Mouse (Mus musculus) hindbrain, embryonic 14.5 days (tissue): ENCODE measurements around the gene Cyth2. TPM values are rescaled to one million over a fixed set of nuclear protein-coding genes. Genes with fewer than 3 reads are reported as not detected.
A peak's percentile ranks its signal among the peaks of the same experiment; 100 is the strongest.

Experiments used
- ATAC-seq: fragments of 200-750 bp; cut with Nextera tagmentation; 2 replicates; pipeline ENCODE4 v1.8.0; 2017; ENCODE audit warnings: moderate number of reproducible peaks, mild to moderate bottlenecking, moderate TSS enrichment, moderate library complexity; ENCODE audit not compliant: low FRiP score
- DNase-seq: peaks from one replicate; pipeline ENCODE4 v3.0.0-alpha.2; 2015; ENCODE audit warnings: low spot score
- H3K27ac ChIP-seq: fragments of 300-500 bp; sonication (generic); 2 replicates; pipeline ENCODE4 v1.5.1; 2014; ENCODE audit warnings: mild to moderate bottlenecking, moderate library complexity
- H3K27me3 ChIP-seq: fragments of 300-500 bp; sonication (generic); 2 replicates; pipeline ENCODE4 v1.6.1; 2014; ENCODE audit warnings: mild to moderate bottlenecking, low read length, mixed read lengths; ENCODE audit not compliant: control insufficient read depth, insufficient read depth
- H3K36me3 ChIP-seq: fragments of 300-500 bp; sonication (generic); replicated peaks from 2 replicates; pipeline ENCODE4 v1.6.1; 2014; ENCODE audit not compliant: control insufficient read depth, insufficient read depth
- H3K4me1 ChIP-seq: fragments of 300-500 bp; sonication (generic); replicated peaks from 2 replicates; pipeline ENCODE4 v1.6.1; 2014; ENCODE audit warnings: antibody characterized with exemption, low read length, mixed read lengths; ENCODE audit not compliant: control insufficient read depth, insufficient read depth
- H3K4me2 ChIP-seq: fragments of 300-500 bp; sonication (generic); replicated peaks from 2 replicates; pipeline ENCODE4 v1.6.1; 2014; ENCODE audit warnings: mild to moderate bottlenecking, moderate library complexity
- H3K4me3 ChIP-seq: fragments of 300-500 bp; sonication (generic); replicated peaks from 2 replicates; pipeline ENCODE4 v1.5.1; 2014; ENCODE audit warnings: mild to moderate bottlenecking, low read length
- H3K9ac ChIP-seq: fragments of 300-500 bp; sonication (generic); 2 replicates; pipeline ENCODE4 v1.6.1; 2014
- H3K9me3 ChIP-seq: fragments of 300-500 bp; sonication (generic); 2 replicates; pipeline ENCODE4 v1.6.1; 2016; ENCODE audit warnings: low read length; ENCODE audit not compliant: control insufficient read depth
- WGBS: fragments of 180-500 bp; shearing (Covaris S2); extraction: QIAGEN DNeasy Blood & Tissue Kit; methylation state at CpG from one replicate; pipeline ENCODE4 v1.1.7; 2014; 5-methylcytosine and 5-hydroxymethylcytosine counted together
- polyA plus RNA-seq: library from polyadenylated mRNA; unstranded; fragments of >200 nt; fragmentation: Nextera tagmentation; extraction: Ambion mirVana; gene quantifications from 2 replicates; pipeline ENCODE4 v1.2.1, GENCODE M21; 2014

Cyth2 gene
- polyA plus RNA-seq = 237 and 242 TPM in 2 replicates

- Histone ChIP-seq H3K4me1 (peaks cover 21% of the 10 kb centered on the region), H3K9ac (peak within 1 kb of the TSS; percentile 99), H3K36me3 (peaks cover 41% of the 10 kb centered on the region), H3K27me3 (no peaks in the 10 kb centered on the region), H3K4me2 (peak within 1 kb of the TSS; percentile 93), H3K27ac (peak within 1 kb of the TSS; percentile 100), H3K4me3 (peak within 1 kb of the TSS; percentile 86), H3K9me3 (no peaks in the 10 kb centered on the region)
- DNase-seq (peak; percentile 100), ATAC-seq (peak; percentile 98)
- under 1% methylated on average over 64 of the region's 92 CpGs for WGBS
These were observed at the start of gene Cyth2 for GRCm38 (mm10) chr7:45813787-45814779. TSS of gene Cyth2 (minus strand) at chr7:45814581.

GRCm38 (mm10) chr7:45862804-45863203, 48.4 kb upstream of the Cyth2 start:
- H3K27ac ChIP-seq = no peak overlapping the region
- 84% methylated on average over 7 of the region's 7 CpGs for WGBS
- H3K9me3 ChIP-seq = no peaks in the 10 kb centered on the region
- no peaks in the 10 kb centered on the region for H3K36me3 ChIP-seq
- DNase-seq (no peak), ATAC-seq (no peak)
- peaks cover 6% of the 10 kb centered on the region; the same call in 1 of the 2 replicates for H3K4me1 ChIP-seq
- H3K9ac ChIP-seq = no peak overlapping the region
- peaks cover 30% of the 10 kb centered on the region for H3K27me3 ChIP-seq
- H3K4me3 ChIP-seq = no peak overlapping the region
- H3K4me2 ChIP-seq = no peak overlapping the region

- Histone ChIP-seq H3K27ac (no peak overlapping the region), H3K36me3 (no peaks in the 10 kb centered on the region), H3K4me3 (no peak overlapping the region), H3K9me3 (no peaks in the 10 kb centered on the region), H3K4me2 (no peak overlapping the region), H3K9ac (no peak overlapping the region), H3K4me1 (0 out of 2 replicates have a peak, but pooled peaks cover 5% of the 10 kb centered on the region), H3K27me3 (peaks cover 37% of the 10 kb centered on the region)
- ATAC-seq = no peak
- no peak for DNase-seq
- WGBS = 70% methylated on average over 4 of the region's 4 CpGs
These were observed 44.6 kb upstream of the Cyth2 start for GRCm38 (mm10) chr7:45859008-45859407.

GRCm38 (mm10) chr7:45856950-45857901, 42.8 kb upstream of the Cyth2 start:
- DNase-seq (no peak), ATAC-seq (peak; percentile 33; the same call in 1 of the 2 replicates)
- H3K9ac ChIP-seq = 0 out of 2 replicates have a peak overlapping the region, but pooled peaks have one; percentile 18
- 0 out of 2 replicates have a peak, but pooled peaks cover 5% of the 10 kb centered on the region for H3K4me1 ChIP-seq
- no peaks in the 10 kb centered on the region for H3K36me3 ChIP-seq
- WGBS = 5% methylated on average over 29 of the region's 30 CpGs
- peaks cover 37% of the 10 kb centered on the region for H3K27me3 ChIP-seq
- H3K4me2 ChIP-seq = peak overlapping the region; percentile 41
- H3K4me3 ChIP-seq = peak overlapping the region; percentile 19
- H3K9me3 ChIP-seq = no peaks in the 10 kb centered on the region
- no peak overlapping the region for H3K27ac ChIP-seq

GRCm38 (mm10) chr7:45853089-45853488, 38.7 kb upstream of the Cyth2 start:
- WGBS = 88% methylated on average over 12 of the region's 12 CpGs
- no peak overlapping the region for H3K4me2 ChIP-seq
- H3K27ac ChIP-seq = no peak overlapping the region
- no peak overlapping the region for H3K4me3 ChIP-seq
- ATAC-seq (no peak), DNase-seq (no peak)
- no peaks in the 10 kb centered on the region for H3K9me3 ChIP-seq
- peaks cover 19% of the 10 kb centered on the region for H3K27me3 ChIP-seq
- no peak overlapping the region for H3K9ac ChIP-seq
- H3K4me1 ChIP-seq = 0 out of 2 replicates have a peak, but pooled peaks cover 5% of the 10 kb centered on the region
- H3K36me3 ChIP-seq = no peaks in the 10 kb centered on the region

- Histone ChIP-seq H3K36me3 (no peaks in the 10 kb centered on the region), H3K4me3 (no peak overlapping the region), H3K9me3 (no peaks in the 10 kb centered on the region), H3K4me2 (no peak overlapping the region), H3K9ac (no peak overlapping the region), H3K27me3 (no peaks in the 10 kb centered on the region; the same call in 1 of the 2 replicates), H3K4me1 (no peaks in the 10 kb centered on the region), H3K27ac (no peak overlapping the region)
- ATAC-seq (no peak), DNase-seq (no peak)
- WGBS = 70% methylated on average over 3 of the region's 3 CpGs
These were observed 36.3 kb upstream of the Cyth2 start for GRCm38 (mm10) chr7:45850661-45851060.

- Histone ChIP-seq H3K27me3 (no peaks in the 10 kb centered on the region; the same call in 1 of the 2 replicates), H3K4me1 (no peaks in the 10 kb centered on the region), H3K27ac (no peak overlapping the region), H3K9me3 (no peaks in the 10 kb centered on the region), H3K4me3 (no peak overlapping the region), H3K9ac (no peak overlapping the region), H3K4me2 (no peak overlapping the region), H3K36me3 (no peaks in the 10 kb centered on the region)
- WGBS = 11% methylated on average over 6 of the region's 6 CpGs
- DNase-seq (no peak), ATAC-seq (no peak)
These were observed 34.2 kb upstream of the Cyth2 start for GRCm38 (mm10) chr7:45848447-45849027.

- Histone ChIP-seq H3K4me2 (no peak overlapping the region), H3K27ac (no peak overlapping the region), H3K27me3 (peaks cover 6% of the 10 kb centered on the region; the same call in 1 of the 2 replicates), H3K36me3 (no peaks in the 10 kb centered on the region), H3K4me1 (no peaks in the 10 kb centered on the region), H3K9me3 (no peaks in the 10 kb centered on the region), H3K9ac (no peak overlapping the region), H3K4me3 (no peak overlapping the region)
- WGBS = 90% methylated on average over 10 of the region's 10 CpGs
- ATAC-seq = no peak
- no peak for DNase-seq
These were observed 28.8 kb upstream of the Cyth2 start for GRCm38 (mm10) chr7:45842950-45843744.
